Mouse (Mus musculus): Measurements from ENCODE around the gene Pik3cb. TPM values are rescaled to one million over a fixed set of nuclear protein-coding genes. Genes with fewer than 3 reads are reported as not detected.

The Pik3cb gene
- polyA plus RNA-seq (2014; fragmentation: Illumina TruSeq; extraction: RNeasy Lipid Tissue Mini Kit (QIAGEN cat#74804); ENCODE audit: low read depth, low replicate concordance): 6.8 TPM

DNA sequence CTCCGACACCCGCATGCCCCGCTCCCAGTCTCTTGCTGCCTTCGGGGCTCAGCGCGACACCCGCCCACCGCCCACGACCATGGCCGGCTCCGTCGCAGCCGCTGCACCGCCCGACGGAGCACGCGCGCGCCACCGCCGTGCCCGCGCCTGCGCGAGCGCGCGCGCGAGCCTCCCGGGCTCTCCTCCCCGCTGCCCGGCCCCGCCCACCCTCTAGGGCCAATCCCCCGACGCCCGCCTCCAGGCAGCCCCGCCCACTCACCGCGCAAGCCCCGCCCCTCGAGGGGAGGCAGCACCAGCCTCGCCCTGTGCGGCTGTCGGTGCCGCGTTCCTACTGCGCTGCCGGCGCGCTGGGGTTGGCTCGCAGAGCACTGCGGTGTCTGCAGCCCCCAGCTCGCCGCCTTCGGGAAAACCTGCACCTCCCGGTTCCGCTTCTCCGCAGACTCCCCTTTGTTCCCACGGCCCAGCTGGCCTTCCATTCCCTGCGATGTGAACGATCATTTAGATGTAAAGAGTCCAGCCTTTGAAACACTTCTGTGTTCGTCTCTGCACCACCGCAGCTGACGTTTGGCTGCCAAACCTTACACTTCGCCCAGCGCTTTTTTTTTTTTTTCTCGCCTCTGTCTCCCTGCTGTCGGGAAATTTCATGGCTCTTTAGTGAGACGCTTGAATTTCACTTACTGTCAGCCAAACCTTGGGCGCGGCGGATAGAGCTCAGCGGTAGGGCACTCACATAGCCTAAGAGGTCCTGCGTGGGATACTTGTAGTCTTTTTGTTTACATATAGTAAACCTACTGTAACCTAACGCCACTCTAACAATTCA is at the start of gene Pik3cb:
Gene Pik3cb, minus strand, starts transcription at position 559 of the 820 bp plus-strand sequence.

DNA sequence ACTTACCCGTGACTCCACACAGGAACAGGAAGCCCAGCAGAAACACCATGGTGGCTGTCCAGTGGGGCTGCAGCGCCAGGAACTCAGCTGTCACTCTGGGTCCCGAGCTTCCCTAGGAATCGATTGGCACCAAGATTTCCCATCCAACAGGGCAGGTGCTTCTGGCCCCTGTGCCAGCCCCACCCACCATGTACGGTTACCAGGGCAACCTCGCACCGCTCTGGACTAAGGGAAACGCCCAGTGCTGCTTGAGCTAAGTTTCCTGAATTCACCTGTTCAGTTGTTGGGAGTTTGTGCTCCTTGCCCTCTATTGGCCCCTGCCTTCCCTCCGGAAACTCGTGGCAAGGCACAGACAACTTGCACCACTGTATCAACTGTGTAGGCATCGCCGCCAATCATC is 104.8 kb downstream of the Pik3cb start, which contains the start of gene Gm1123:
Gene Gm1123, minus strand, starts transcription at position 141 of the 400 bp plus-strand sequence.

Other genes with a start within 250 kb of the Pik3cb start
- not detected for gene 7420426K07Rik, start 237.5 kb downstream of the Pik3cb start, polyA plus RNA-seq (2014; fragmentation: Illumina TruSeq; extraction: RNeasy Lipid Tissue Mini Kit (QIAGEN cat#74804); ENCODE audit: low read depth, low replicate concordance)
- not detected for gene Foxl2, start 185.3 kb downstream of the Pik3cb start, polyA plus RNA-seq (2014; fragmentation: Illumina TruSeq; extraction: RNeasy Lipid Tissue Mini Kit (QIAGEN cat#74804); ENCODE audit: low read depth, low replicate concordance)
- gene Faim, start 154.2 kb downstream of the Pik3cb start, polyA plus RNA-seq (2014; fragmentation: Illumina TruSeq; extraction: RNeasy Lipid Tissue Mini Kit (QIAGEN cat#74804); ENCODE audit: low read depth, low replicate concordance): 11.8 TPM
- not detected for gene Gm1123, start 104.9 kb downstream of the Pik3cb start, polyA plus RNA-seq (2014; fragmentation: Illumina TruSeq; extraction: RNeasy Lipid Tissue Mini Kit (QIAGEN cat#74804); ENCODE audit: low read depth, low replicate concordance)
- gene Faiml, start 96.6 kb upstream of the Pik3cb start, polyA plus RNA-seq (2014; fragmentation: Illumina TruSeq; extraction: RNeasy Lipid Tissue Mini Kit (QIAGEN cat#74804); ENCODE audit: low read depth, low replicate concordance): not detected
- gene Cep70, start 102.7 kb upstream of the Pik3cb start, polyA plus RNA-seq (2014; fragmentation: Illumina TruSeq; extraction: RNeasy Lipid Tissue Mini Kit (QIAGEN cat#74804); ENCODE audit: low read depth, low replicate concordance): 7.8 TPM
- gene Esyt3, start 217.9 kb upstream of the Pik3cb start, polyA plus RNA-seq (2014; fragmentation: Illumina TruSeq; extraction: RNeasy Lipid Tissue Mini Kit (QIAGEN cat#74804); ENCODE audit: low read depth, low replicate concordance): 0.52 TPM

Data from heart, adult 10 weeks (tissue).